Mouse (Mus musculus): ENCODE measurements around the gene Arhgef16. TPM values are rescaled to one million over a fixed set of nuclear protein-coding genes. Genes with fewer than 3 reads are reported as not detected.

Gene Arhgef16
- polyA plus RNA-seq, 1 experiment from 2014 or later, result 0.32 TPM

DNA sequence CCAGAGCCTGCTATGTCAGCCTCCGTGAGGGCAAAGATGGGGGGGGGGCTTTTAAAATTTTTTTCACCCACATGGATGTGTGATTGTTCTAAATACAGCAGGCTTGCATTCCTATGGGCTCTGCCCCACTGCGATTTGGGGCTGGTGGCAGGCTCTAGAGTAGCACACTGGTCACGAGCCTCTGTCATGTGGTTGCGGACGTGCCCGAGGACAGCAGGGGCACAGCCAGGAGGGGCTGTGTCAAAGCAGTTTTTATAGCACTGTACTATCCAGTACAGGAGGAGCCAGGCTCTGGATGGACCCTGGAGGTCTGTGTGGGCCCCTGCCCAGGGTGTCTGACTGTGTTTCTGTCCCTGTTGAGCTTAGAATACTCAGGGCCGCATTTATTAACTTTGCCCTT lies 28.5 kb upstream of the Arhgef16 start:
- ATAC-seq, result no peak
- no peak overlapping the region for H3K4me3 ChIP-seq (ENCODE audit: low read depth, low read length)
- H3K36me3 ChIP-seq (ENCODE audit: control insufficient read depth, insufficient read depth, low read length), result peaks cover 19% of the 10 kb centered on the region; the same call in 1 of the 2 replicates
- WGBS, result 92% methylated on average over 7 of the region's 7 CpGs
- H3K4me2 ChIP-seq (ENCODE audit: low read length), result no peak overlapping the region
- no peaks in the 10 kb centered on the region for H3K9me3 ChIP-seq (replicated peaks; ENCODE audit: control insufficient read depth, low read length)
- H3K4me1 ChIP-seq (ENCODE audit: control insufficient read depth, insufficient read depth, low read length), result no peaks in the 10 kb centered on the region
- H3K9ac ChIP-seq (ENCODE audit: low read length), result no peak overlapping the region
- no peak overlapping the region for H3K27ac ChIP-seq (ENCODE audit: low read depth, low read length)
- H3K27me3 ChIP-seq (replicated peaks; ENCODE audit: control insufficient read depth, insufficient read depth, low read length), result no peaks in the 10 kb centered on the region
- no peak for DNase-seq (ENCODE audit: low spot score)

DNA sequence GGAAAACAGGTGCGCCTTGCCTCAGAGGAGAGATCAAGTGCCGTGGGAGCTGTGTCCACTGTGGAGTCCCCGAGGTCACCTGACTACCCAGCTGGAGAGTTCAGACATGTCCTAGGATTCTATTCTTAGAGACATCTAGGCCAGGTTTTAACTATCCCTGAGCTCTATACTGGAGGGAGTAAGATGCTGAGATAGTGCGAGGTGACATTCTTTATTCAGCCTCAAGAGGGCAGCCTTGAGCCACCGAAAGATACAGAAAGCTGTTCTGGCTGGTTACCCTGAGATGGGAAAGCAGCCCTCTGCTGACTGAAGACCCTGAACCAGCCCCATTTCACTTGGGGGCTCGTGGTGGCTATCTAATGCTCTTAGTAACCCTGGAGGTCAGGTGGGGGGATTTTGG lies 27.4 kb upstream of the Arhgef16 start:
- Histone ChIP-seq H3K27me3 (replicated peaks; ENCODE audit: control insufficient read depth, insufficient read depth, low read length) (no peaks in the 10 kb centered on the region), H3K9ac (ENCODE audit: low read length) (no peak overlapping the region), H3K4me3 (ENCODE audit: low read depth, low read length) (no peak overlapping the region), H3K9me3 (replicated peaks; ENCODE audit: control insufficient read depth, low read length) (no peaks in the 10 kb centered on the region), H3K27ac (ENCODE audit: low read depth, low read length) (no peak overlapping the region), H3K36me3 (ENCODE audit: control insufficient read depth, insufficient read depth, low read length) (peaks cover 15% of the 10 kb centered on the region; the same call in 1 of the 2 replicates), H3K4me2 (ENCODE audit: low read length) (no peak overlapping the region), H3K4me1 (ENCODE audit: control insufficient read depth, insufficient read depth, low read length) (no peaks in the 10 kb centered on the region)
- DNase-seq (ENCODE audit: low spot score) (peak; percentile 89), ATAC-seq (peak; percentile 86)
- 10% methylated on average over 6 of the region's 6 CpGs for WGBS

DNA sequence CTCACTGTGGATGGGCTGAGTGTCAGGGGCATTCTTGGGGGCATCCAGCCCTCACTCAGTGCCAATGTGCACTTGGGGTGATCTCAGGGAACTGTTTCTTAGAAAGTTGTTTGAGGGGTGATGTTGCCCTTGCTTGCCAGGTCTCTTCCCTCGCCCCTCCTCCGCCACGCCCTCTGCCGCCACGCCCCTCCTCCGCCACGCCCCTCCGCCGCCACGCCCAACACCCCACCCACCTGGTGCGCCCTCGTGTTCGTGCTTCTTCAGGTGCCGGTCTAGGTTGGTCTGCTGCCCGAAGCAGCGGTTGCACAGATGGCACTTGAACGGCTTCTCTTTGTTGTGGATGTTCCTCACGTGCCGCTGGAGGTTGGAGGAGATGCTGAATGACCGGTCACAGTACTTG lies 27.0 kb upstream of the Arhgef16 start:
- Histone ChIP-seq H3K27me3 (replicated peaks; ENCODE audit: control insufficient read depth, insufficient read depth, low read length) (no peaks in the 10 kb centered on the region), H3K9me3 (replicated peaks; ENCODE audit: control insufficient read depth, low read length) (no peaks in the 10 kb centered on the region), H3K27ac (ENCODE audit: low read depth, low read length) (no peak overlapping the region), H3K9ac (ENCODE audit: low read length) (no peak overlapping the region), H3K36me3 (ENCODE audit: control insufficient read depth, insufficient read depth, low read length) (peaks cover 13% of the 10 kb centered on the region; the same call in 1 of the 2 replicates), H3K4me1 (ENCODE audit: control insufficient read depth, insufficient read depth, low read length) (no peaks in the 10 kb centered on the region), H3K4me3 (ENCODE audit: low read depth, low read length) (no peak overlapping the region), H3K4me2 (ENCODE audit: low read length) (no peak overlapping the region)
- WGBS, result 25% methylated on average over 17 of the region's 20 CpGs
- ATAC-seq, result 0 out of 2 replicates have a peak, but pooled peaks have one; percentile 14
- DNase-seq (ENCODE audit: low spot score), result no peak

DNA sequence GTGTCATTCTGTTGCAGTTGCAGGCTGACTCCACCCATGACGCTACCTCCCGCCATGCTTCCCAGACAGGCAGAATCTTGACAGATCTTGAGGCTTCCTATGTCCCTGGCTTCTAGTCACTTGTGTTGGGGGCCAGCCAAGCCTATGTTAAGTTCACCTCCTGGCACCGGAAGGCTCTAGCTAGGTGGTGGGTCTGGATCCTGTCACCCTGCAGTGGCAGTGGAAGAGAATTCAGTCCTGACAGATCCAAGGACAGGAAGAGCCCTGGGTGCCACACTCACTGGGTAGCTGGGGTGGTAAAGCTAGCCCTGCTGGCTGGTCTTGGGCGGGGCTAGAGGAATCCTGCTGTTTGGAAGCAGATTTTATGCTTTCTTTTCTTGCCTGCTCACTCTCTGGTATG lies 23.9 kb upstream of the Arhgef16 start:
- DNase-seq (ENCODE audit: low spot score) (no peak), ATAC-seq (no peak)
- Histone ChIP-seq H3K9ac (ENCODE audit: low read length) (no peak overlapping the region), H3K27me3 (replicated peaks; ENCODE audit: control insufficient read depth, insufficient read depth, low read length) (no peaks in the 10 kb centered on the region), H3K4me3 (ENCODE audit: low read depth, low read length) (no peak overlapping the region), H3K9me3 (replicated peaks; ENCODE audit: control insufficient read depth, low read length) (no peaks in the 10 kb centered on the region), H3K27ac (ENCODE audit: low read depth, low read length) (no peak overlapping the region), H3K4me2 (ENCODE audit: low read length) (no peak overlapping the region), H3K36me3 (ENCODE audit: control insufficient read depth, insufficient read depth, low read length) (peaks cover 32% of the 10 kb centered on the region), H3K4me1 (ENCODE audit: control insufficient read depth, insufficient read depth, low read length) (no peaks in the 10 kb centered on the region)
- 78% methylated on average over 4 of the region's 4 CpGs for WGBS

DNA sequence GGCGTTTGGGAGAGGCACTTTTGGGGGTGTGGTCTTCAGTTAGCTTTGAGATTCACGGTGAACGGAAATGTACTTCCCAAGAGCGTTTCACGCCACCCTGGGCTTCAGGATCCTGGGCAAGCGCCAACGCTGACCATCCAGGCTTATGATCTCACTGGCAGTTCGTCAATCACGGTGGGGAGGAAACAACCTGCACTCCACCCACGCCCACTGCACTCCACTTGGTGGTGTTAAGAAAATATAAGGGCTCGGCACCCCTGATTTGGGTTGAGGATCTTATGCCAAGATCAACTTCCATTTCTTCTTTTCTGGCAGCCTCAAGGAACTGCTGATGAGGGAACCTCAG lies 12.1 kb upstream of the Arhgef16 start:
- Histone ChIP-seq H3K4me2 (ENCODE audit: low read length) (no peak overlapping the region), H3K27ac (ENCODE audit: low read depth, low read length) (peak overlapping the region; percentile 2; the same call in 1 of the 2 replicates), H3K4me3 (ENCODE audit: low read depth, low read length) (no peak overlapping the region), H3K27me3 (replicated peaks; ENCODE audit: control insufficient read depth, insufficient read depth, low read length) (no peaks in the 10 kb centered on the region), H3K9me3 (replicated peaks; ENCODE audit: control insufficient read depth, low read length) (no peaks in the 10 kb centered on the region), H3K4me1 (ENCODE audit: control insufficient read depth, insufficient read depth, low read length) (no peaks in the 10 kb centered on the region; the same call in 1 of the 2 replicates), H3K9ac (ENCODE audit: low read length) (no peak overlapping the region), H3K36me3 (ENCODE audit: control insufficient read depth, insufficient read depth, low read length) (peaks cover 2% of the 10 kb centered on the region; the same call in 1 of the 2 replicates)
- 52% methylated on average over 11 of the region's 11 CpGs for WGBS
- ATAC-seq (no peak), DNase-seq (ENCODE audit: low spot score) (no peak)

DNA sequence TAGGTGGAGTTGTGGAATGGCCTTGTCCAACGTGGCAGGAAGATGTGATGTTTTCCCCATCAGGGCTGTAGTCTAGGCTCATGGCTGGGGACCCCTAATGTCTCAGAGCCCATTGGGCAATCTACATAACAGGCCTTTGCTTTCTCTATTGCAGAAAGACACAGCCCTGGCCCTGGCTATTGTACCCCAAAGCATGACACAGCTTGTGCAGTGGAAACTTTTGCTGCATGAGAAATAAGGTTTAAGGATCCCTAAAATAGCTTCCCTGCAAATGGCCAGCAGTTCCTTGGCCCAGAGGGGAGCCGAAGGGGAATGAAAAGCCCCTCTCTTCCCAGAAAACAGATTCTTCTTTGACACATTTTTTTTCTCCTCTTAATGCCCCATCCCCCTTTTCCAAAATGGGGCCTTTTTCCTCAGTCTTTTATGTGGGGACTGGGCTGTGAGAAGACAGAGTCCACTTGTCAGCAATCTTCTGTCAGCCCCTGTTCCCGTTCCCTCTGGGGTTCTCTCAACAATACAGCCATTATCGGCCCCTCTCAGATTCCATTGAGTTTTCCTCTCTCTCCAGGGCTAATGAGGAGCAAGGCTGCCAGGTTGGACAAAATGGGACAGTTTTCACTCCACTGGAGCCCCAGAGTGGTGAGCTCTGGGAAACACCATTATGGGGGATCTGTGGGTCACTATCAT lies 11.6 kb upstream of the Arhgef16 start:
- DNase-seq (ENCODE audit: low spot score), result peak; percentile 76
- no peaks in the 10 kb centered on the region for H3K9me3 ChIP-seq (replicated peaks; ENCODE audit: control insufficient read depth, low read length)

DNA sequence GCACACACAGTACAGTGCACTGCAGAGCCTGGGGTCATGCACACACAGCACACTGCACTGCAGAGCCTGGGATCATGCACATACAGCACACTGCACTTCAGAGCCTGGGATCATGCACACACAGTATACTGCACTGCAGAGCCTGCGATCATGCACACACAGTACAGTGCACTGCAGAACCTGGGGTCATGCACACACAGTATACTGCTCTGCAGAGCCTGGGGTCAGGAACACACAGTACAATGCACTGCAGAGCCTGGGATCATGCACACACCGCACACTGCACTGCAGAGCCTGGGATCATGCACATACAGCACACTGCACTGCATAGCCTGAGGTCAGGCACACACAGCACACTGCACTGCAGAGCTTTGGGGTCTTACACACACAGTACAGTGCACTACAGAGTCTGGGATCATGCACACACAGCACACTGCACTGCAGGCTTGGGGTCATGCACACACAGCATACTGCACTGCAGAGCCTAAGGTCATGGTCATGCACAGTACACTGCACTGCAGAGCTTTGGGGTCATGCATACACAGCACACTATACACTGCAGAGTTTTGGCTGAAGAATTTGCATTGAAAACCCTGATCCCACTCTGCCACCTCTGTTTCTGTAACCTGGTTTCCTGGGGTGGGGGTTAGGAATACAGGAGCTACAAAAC lies 10.8 kb upstream of the Arhgef16 start:
- Histone ChIP-seq H3K4me3 (ENCODE audit: low read depth, low read length) (no peak overlapping the region), H3K27me3 (replicated peaks; ENCODE audit: control insufficient read depth, insufficient read depth, low read length) (no peaks in the 10 kb centered on the region), H3K9me3 (replicated peaks; ENCODE audit: control insufficient read depth, low read length) (no peaks in the 10 kb centered on the region), H3K36me3 (ENCODE audit: control insufficient read depth, insufficient read depth, low read length) (no peaks in the 10 kb centered on the region), H3K9ac (ENCODE audit: low read length) (no peak overlapping the region), H3K27ac (ENCODE audit: low read depth, low read length) (peak overlapping the region; percentile 17; the same call in 1 of the 2 replicates), H3K4me2 (ENCODE audit: low read length) (no peak overlapping the region), H3K4me1 (ENCODE audit: control insufficient read depth, insufficient read depth, low read length) (no peaks in the 10 kb centered on the region; the same call in 1 of the 2 replicates)
- DNase-seq (ENCODE audit: low spot score), result no peak
- WGBS, result 93% methylated on average over 2 of the region's 2 CpGs
- 0 out of 2 replicates have a peak, but pooled peaks have one; percentile 21 for ATAC-seq

More for the DNA sequence above, 11.6 kb upstream of the Arhgef16 start:
- H3K27ac ChIP-seq (ENCODE audit: low read depth, low read length), result peak overlapping the region; percentile 17; the same call in 1 of the 2 replicates
- 7% methylated on average over 4 of the region's 4 CpGs for WGBS
- H3K27me3 ChIP-seq (replicated peaks; ENCODE audit: control insufficient read depth, insufficient read depth, low read length), result no peaks in the 10 kb centered on the region
- H3K4me2 ChIP-seq (ENCODE audit: low read length), result no peak overlapping the region
- no peak overlapping the region for H3K4me3 ChIP-seq (ENCODE audit: low read depth, low read length)
- H3K9ac ChIP-seq (ENCODE audit: low read length), result no peak overlapping the region
- no peaks in the 10 kb centered on the region for H3K36me3 ChIP-seq (ENCODE audit: control insufficient read depth, insufficient read depth, low read length)
- ATAC-seq, result peak; percentile 77
- H3K4me1 ChIP-seq (ENCODE audit: control insufficient read depth, insufficient read depth, low read length), result no peaks in the 10 kb centered on the region; the same call in 1 of the 2 replicates

DNA sequence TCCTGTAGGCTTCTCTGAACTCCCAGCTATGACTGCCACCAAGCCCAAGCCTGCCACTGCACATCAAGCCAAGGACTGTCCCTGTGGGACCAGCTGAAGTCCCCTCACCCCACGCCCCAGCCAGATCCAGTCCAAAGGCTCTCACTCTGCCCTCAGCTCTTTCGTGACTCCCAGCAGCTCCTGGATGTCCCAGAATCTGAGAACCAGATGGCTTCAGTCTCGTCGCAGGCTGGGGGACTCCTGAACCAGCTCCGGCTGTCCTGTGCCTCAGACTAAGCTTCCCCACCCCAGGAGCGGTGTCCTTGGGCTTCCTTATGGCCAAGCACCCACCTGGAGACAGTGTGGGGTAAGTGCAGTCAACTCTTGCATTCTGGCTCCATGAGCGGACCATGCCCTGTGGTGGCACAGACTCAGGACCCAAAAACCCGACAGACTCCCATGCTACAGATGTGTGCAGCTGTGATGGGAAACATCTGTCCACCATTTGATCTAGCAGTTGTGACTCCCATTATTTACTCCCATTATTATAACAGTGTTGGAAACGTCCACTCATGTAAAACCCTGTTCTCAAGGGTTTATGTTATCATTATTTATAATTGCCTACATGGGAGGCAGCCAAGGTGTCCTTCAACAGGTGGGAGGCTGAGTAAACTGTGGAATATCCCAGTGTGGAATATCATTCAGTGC lies 9.2 kb upstream of the Arhgef16 start:
- 85% methylated on average over 9 of the region's 9 CpGs for WGBS

More for the DNA sequence above, 9.2 kb upstream of the Arhgef16 start:
- H3K27ac ChIP-seq (ENCODE audit: low read depth, low read length), result no peak overlapping the region
- no peaks in the 10 kb centered on the region for H3K9me3 ChIP-seq (replicated peaks; ENCODE audit: control insufficient read depth, low read length)
- no peak for ATAC-seq
- H3K4me2 ChIP-seq (ENCODE audit: low read length), result no peak overlapping the region
- no peaks in the 10 kb centered on the region; the same call in 1 of the 2 replicates for H3K4me1 ChIP-seq (ENCODE audit: control insufficient read depth, insufficient read depth, low read length)
- DNase-seq (ENCODE audit: low spot score), result no peak
- no peak overlapping the region for H3K4me3 ChIP-seq (ENCODE audit: low read depth, low read length)
- no peak overlapping the region for H3K9ac ChIP-seq (ENCODE audit: low read length)
- H3K27me3 ChIP-seq (replicated peaks; ENCODE audit: control insufficient read depth, insufficient read depth, low read length), result no peaks in the 10 kb centered on the region
- H3K36me3 ChIP-seq (ENCODE audit: control insufficient read depth, insufficient read depth, low read length), result no peaks in the 10 kb centered on the region

Measured in forebrain, embryonic 14.5 days (tissue).